Mouse (Mus musculus) heart, embryonic 12.5 days (tissue): Measurements from ENCODE around the gene Rab8b. TPM values are rescaled to one million over a fixed set of nuclear protein-coding genes. Genes with fewer than 3 reads are reported as not detected.
"Not testable (repeated sequence)": the region's sequence is repeated elsewhere in the genome, so short reads cannot be mapped to it uniquely, and the experiment has no call there.

Experiments
- ATAC-seq: fragments of 200-750 bp; cut with Nextera tagmentation; 2 replicates; pipeline ENCODE4 v1.8.0; 2017; ENCODE audit warnings: moderate TSS enrichment, moderate library complexity; ENCODE audit not compliant: insufficient number of reproducible peaks, low FRiP score
- H3K27ac ChIP-seq: fragments of 300-500 bp; sonication (generic); 2 replicates; pipeline ENCODE4 v1.5.1; 2016; ENCODE audit warnings: mild to moderate bottlenecking, moderate library complexity; ENCODE audit not compliant: poor library complexity, severe bottlenecking
- H3K27me3 ChIP-seq: fragments of 300-500 bp; sonication (generic); replicated peaks from 2 replicates; pipeline ENCODE4 v1.6.1; 2016; ENCODE audit warnings: mild to moderate bottlenecking, moderate library complexity
- H3K36me3 ChIP-seq: fragments of 300-500 bp; sonication (generic); 2 replicates; pipeline ENCODE4 v1.6.1; 2016; ENCODE audit warnings: mild to moderate bottlenecking, moderate library complexity
- H3K4me1 ChIP-seq: fragments of 300-500 bp; sonication (generic); replicated peaks from 2 replicates; pipeline ENCODE4 v1.6.1; 2016; ENCODE audit warnings: mild to moderate bottlenecking
- H3K4me2 ChIP-seq: fragments of 300-500 bp; sonication (generic); 2 replicates; pipeline ENCODE4 v1.6.1; 2016; ENCODE audit warnings: mild to moderate bottlenecking, moderate library complexity
- H3K4me3 ChIP-seq: fragments of 300-500 bp; sonication (generic); 2 replicates; pipeline ENCODE4 v1.5.1; 2016; ENCODE audit warnings: mild to moderate bottlenecking
- H3K9ac ChIP-seq: fragments of 300-500 bp; sonication (generic); 2 replicates; pipeline ENCODE4 v1.6.1; 2016; ENCODE audit warnings: mild to moderate bottlenecking, moderate library complexity
- H3K9me3 ChIP-seq: fragments of 300-500 bp; sonication (generic); replicated peaks from 2 replicates; pipeline ENCODE4 v1.6.1; 2016; ENCODE audit warnings: mild to moderate bottlenecking, moderate library complexity
- WGBS: fragments of 180-500 bp; shearing (Covaris S2); methylation state at CpG from one replicate; pipeline ENCODE4 v1.1.7; 2016; 5-methylcytosine and 5-hydroxymethylcytosine counted together
- polyA plus RNA-seq: library from polyadenylated mRNA; unstranded; fragments of >200 nt; fragmentation: Nextera tagmentation; extraction: Ambion mirVana; gene quantifications from 2 replicates; pipeline ENCODE4 v1.2.1, GENCODE M21; 2016

The Rab8b gene
- polyA plus RNA-seq, 1 experiment from 2014 or later = 24.4 TPM

GRCm38 (mm10) chr9:66834318-66835096 lies 85.0 kb downstream of the Rab8b start, which contains the start of gene Aph1c:
TSS of gene Aph1c (minus strand) at chr9:66834726.
- Histone ChIP-seq H3K36me3 (no peaks in the 10 kb centered on the region), H3K27me3 (no peaks in the 10 kb centered on the region), H3K4me2 (peak within 1 kb of the TSS; percentile 99), H3K27ac (0 out of 2 replicates have a peak within 1 kb of the TSS, but pooled peaks have one; percentile 21), H3K4me1 (peaks cover 13% of the 10 kb centered on the region; the same call in 1 of the 2 replicates), H3K9me3 (no peaks in the 10 kb centered on the region), H3K4me3 (peak within 1 kb of the TSS; percentile 80), H3K9ac (peak within 1 kb of the TSS; percentile 61)
- under 1% methylated on average over 58 of the region's 58 CpGs for WGBS
- ATAC-seq = peak; percentile 100

- Histone ChIP-seq H3K36me3 (no peaks in the 10 kb centered on the region), H3K9ac (peak overlapping the region; percentile 26; the same call in 1 of the 2 replicates), H3K27ac (no peak overlapping the region), H3K4me2 (peak overlapping the region; percentile 99), H3K4me1 (peaks cover 13% of the 10 kb centered on the region; the same call in 1 of the 2 replicates), H3K4me3 (peak overlapping the region; percentile 80), H3K27me3 (no peaks in the 10 kb centered on the region), H3K9me3 (no peaks in the 10 kb centered on the region)
- ATAC-seq = no peak
- WGBS = 22% methylated on average over 7 of the region's 7 CpGs
These were observed 85.6 kb downstream of the Rab8b start for GRCm38 (mm10) chr9:66833851-66834250.

GRCm38 (mm10) chr9:66832366-66832908 lies 87.0 kb downstream of the Rab8b start:
- no peak overlapping the region for H3K9ac ChIP-seq
- no peak overlapping the region for H3K4me2 ChIP-seq
- H3K36me3 ChIP-seq = no peaks in the 10 kb centered on the region
- 56% methylated on average over 4 of the region's 4 CpGs for WGBS
- ATAC-seq = no peak
- H3K27me3 ChIP-seq = no peaks in the 10 kb centered on the region
- H3K4me1 ChIP-seq = peaks cover 13% of the 10 kb centered on the region; the same call in 1 of the 2 replicates
- H3K4me3 ChIP-seq = no peak overlapping the region
- H3K27ac ChIP-seq = no peak overlapping the region
- H3K9me3 ChIP-seq = no peaks in the 10 kb centered on the region

GRCm38 (mm10) chr9:66825990-66826389 lies 93.5 kb downstream of the Rab8b start:
- Histone ChIP-seq H3K27ac (no peak overlapping the region), H3K4me2 (no peak overlapping the region), H3K4me1 (0 out of 2 replicates have a peak, but pooled peaks cover 2% of the 10 kb centered on the region), H3K9me3 (no peaks in the 10 kb centered on the region), H3K9ac (no peak overlapping the region), H3K4me3 (no peak overlapping the region), H3K36me3 (no peaks in the 10 kb centered on the region), H3K27me3 (no peaks in the 10 kb centered on the region)
- WGBS = 39% methylated on average over 1 of the region's 1 CpGs
- ATAC-seq = no peak

GRCm38 (mm10) chr9:66822255-66822654 lies 97.2 kb downstream of the Rab8b start:
- not testable (repeated sequence) for H3K9ac ChIP-seq, H3K27me3 ChIP-seq, H3K27ac ChIP-seq, H3K36me3 ChIP-seq, H3K9me3 ChIP-seq, H3K4me2 ChIP-seq, H3K4me3 ChIP-seq, ATAC-seq
- H3K4me1 ChIP-seq = peaks cover 12% of the 10 kb centered on the region
- 85% methylated on average over 2 of the region's 5 CpGs for WGBS

GRCm38 (mm10) chr9:66820996-66821395 lies 98.5 kb downstream of the Rab8b start:
- ATAC-seq = no peak
- Histone ChIP-seq H3K36me3 (no peaks in the 10 kb centered on the region), H3K4me1 (peaks cover 12% of the 10 kb centered on the region), H3K27ac (no peak overlapping the region), H3K4me2 (no peak overlapping the region), H3K4me3 (no peak overlapping the region), H3K27me3 (no peaks in the 10 kb centered on the region), H3K9ac (no peak overlapping the region), H3K9me3 (no peaks in the 10 kb centered on the region)
- WGBS = 69% methylated on average over 5 of the region's 5 CpGs

- no peak for ATAC-seq
- Histone ChIP-seq H3K9me3 (no peaks in the 10 kb centered on the region), H3K4me1 (peaks cover 7% of the 10 kb centered on the region), H3K4me3 (no peak overlapping the region), H3K36me3 (no peaks in the 10 kb centered on the region), H3K4me2 (no peak overlapping the region), H3K9ac (no peak overlapping the region), H3K27me3 (no peaks in the 10 kb centered on the region), H3K27ac (no peak overlapping the region)
- WGBS = 25% methylated on average over 2 of the region's 2 CpGs
These were observed 106.1 kb downstream of the Rab8b start for GRCm38 (mm10) chr9:66813392-66813791.

- H3K9ac ChIP-seq = peak overlapping the region; percentile 58; the same call in 1 of the 2 replicates
- not testable (repeated sequence) for H3K27ac ChIP-seq, ATAC-seq, H3K36me3 ChIP-seq, H3K9me3 ChIP-seq
- H3K4me1 ChIP-seq = peaks cover 13% of the 10 kb centered on the region
- H3K27me3 ChIP-seq = peaks cover 25% of the 10 kb centered on the region
- peak overlapping the region; percentile 72 for H3K4me2 ChIP-seq
- peak overlapping the region; percentile 43 for H3K4me3 ChIP-seq
- 8% methylated on average over 31 of the region's 37 CpGs for WGBS
These were observed 113.5 kb downstream of the Rab8b start for GRCm38 (mm10) chr9:66805951-66806350.

- WGBS = 42% methylated on average over 12 of the region's 12 CpGs
- peak overlapping the region; percentile 48 for H3K4me2 ChIP-seq
- no peak overlapping the region for H3K27ac ChIP-seq
These were observed 117.5 kb downstream of the Rab8b start for GRCm38 (mm10) chr9:66801947-66802346.

GRCm38 (mm10) chr9:66796739-66797138 lies 122.7 kb downstream of the Rab8b start, which contains the start of gene Gm10647:
TSS of gene Gm10647 (plus strand) at chr9:66797039.
- peaks cover 7% of the 10 kb centered on the region; the same call in 1 of the 2 replicates for H3K4me1 ChIP-seq
- peak within 1 kb of the TSS; percentile 87 for H3K4me2 ChIP-seq
- peak within 1 kb of the TSS; percentile 95; the same call in 1 of the 2 replicates for H3K27ac ChIP-seq
- 78% methylated on average over 5 of the region's 5 CpGs for WGBS
- no peaks in the 10 kb centered on the region for H3K36me3 ChIP-seq
- no peaks in the 10 kb centered on the region for H3K9me3 ChIP-seq
- peak within 1 kb of the TSS; percentile 70 for H3K4me3 ChIP-seq
- H3K27me3 ChIP-seq = no peaks in the 10 kb centered on the region
- ATAC-seq = no peak
- H3K9ac ChIP-seq = peak within 1 kb of the TSS; percentile 65; the same call in 1 of the 2 replicates

More at GRCm38 (mm10) chr9:66801947-66802346, 117.5 kb downstream of the Rab8b start:
- Histone ChIP-seq H3K9ac (no peak overlapping the region), H3K4me3 (peak overlapping the region; percentile 16; the same call in 1 of the 2 replicates), H3K4me1 (peaks cover 13% of the 10 kb centered on the region), H3K9me3 (no peaks in the 10 kb centered on the region), H3K27me3 (peaks cover 18% of the 10 kb centered on the region), H3K36me3 (no peaks in the 10 kb centered on the region)
- no peak for ATAC-seq
